Mouse (Mus musculus): ENCODE results near the gene Zfp277.

Gene Zfp277

DNA sequence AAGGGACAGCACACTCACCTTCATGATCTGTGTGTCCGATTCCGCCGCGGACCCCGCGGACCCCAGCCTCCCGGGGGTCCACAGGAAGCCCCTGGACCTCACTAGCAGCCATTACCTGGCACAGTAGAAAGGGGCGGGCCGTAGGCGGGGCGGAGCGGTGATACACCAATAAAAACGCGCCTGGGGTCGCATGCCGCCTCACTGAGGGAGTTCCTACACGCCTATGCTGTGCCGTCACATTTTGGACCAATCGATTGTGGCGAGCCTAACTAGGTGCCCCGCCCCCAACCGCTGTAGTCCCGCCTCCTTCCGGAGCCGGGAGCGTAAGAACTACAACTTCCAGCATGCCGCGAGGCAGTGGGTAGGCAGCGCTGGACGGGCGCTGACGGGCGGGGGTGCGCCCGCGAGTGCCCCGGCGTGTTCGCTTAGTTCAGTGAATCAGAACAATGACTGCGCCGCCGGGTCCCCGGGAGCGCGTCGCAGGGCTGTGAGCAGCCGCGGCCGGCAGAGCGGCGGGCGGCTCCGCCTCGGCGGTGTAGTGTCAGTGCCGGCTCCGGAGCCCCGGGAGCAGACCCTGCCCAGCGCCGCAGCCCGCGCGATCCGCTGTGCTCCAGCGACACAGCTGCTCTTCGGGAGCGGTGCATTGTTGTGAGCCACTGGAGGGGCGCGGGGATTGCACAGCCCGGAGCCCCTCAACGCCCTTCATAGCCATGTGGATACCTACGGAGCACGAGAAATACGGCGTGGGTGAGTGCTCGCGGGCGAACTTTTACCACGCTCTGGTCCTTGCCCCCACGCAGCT, at the start of gene Zfp277, which contains the start of gene Dock4:
Gene Zfp277 (minus strand): TSS at position 255 of the 802 bp plus-strand sequence.
Gene Dock4 (plus strand): TSS at position 305 of the 802 bp plus-strand sequence.
- in situ Hi-C loops (cut with MseI, MboI), result no loop called here

DNA sequence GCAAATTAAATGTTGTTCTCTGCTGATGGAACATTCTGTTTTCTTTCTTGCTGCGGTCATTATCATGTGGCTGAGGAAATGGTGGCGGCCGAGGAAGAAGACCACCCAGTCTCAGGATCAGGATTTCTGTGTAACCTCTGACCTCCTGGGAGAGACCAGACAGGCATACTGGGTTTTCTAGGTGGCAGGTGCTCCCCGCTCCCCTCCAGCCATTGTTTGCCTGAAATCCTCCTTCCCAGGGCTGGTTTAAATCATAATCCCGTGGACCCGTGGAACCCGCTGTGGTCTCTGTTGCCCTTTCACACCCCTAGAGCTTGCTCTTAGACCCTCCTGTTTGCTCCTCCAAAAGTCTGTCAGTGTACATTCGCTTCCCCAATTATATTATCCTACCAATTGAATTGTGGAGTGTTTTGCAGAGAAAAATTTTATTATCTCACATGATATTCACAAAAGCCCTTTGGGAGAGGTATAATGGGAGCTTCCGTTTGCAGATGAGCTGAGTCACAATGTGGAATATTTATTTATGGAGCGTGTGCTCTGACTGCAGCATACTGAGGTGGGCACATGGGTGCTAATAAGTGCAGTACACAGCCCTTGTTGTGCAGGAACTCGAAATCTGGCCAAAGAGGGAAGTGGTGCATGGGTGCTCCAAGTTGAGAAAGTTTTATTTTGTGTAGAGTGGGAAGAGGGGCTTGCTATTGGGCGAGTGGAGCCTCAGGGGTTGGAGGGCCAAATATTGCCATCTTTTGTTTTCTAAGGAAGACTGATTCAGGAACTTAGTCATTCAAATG, 40.5 kb upstream of the Zfp277 start:
- in situ Hi-C loops (cut with MseI, MboI), result no loop called here

DNA sequence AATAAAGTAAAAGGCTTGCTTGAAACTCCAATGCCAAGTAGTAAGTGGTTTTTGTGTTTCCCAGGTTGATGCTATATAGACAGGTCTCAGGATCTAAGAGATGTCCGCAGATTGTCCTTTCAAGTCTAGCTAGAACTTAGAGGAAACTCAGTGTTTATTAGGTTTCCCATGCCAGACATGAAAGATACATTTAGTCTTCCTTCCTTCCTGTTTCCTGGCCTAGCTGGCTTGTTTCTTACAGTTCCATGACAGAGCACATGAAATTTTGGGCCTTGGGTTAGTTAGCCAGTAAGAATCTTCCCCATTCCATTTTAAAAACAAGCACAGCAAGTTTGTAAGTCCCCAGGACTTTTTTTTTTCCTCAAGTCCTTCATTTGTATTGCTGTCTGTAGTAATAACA, 39.5 kb upstream of the Zfp277 start:
- in situ Hi-C loops (cut with MseI, MboI), result no loop called here

GRCm38 (mm10) chr12:40484224-40484623, 38.5 kb upstream of the Zfp277 start:
- in situ Hi-C loops (cut with MseI, MboI), result no loop called here

DNA sequence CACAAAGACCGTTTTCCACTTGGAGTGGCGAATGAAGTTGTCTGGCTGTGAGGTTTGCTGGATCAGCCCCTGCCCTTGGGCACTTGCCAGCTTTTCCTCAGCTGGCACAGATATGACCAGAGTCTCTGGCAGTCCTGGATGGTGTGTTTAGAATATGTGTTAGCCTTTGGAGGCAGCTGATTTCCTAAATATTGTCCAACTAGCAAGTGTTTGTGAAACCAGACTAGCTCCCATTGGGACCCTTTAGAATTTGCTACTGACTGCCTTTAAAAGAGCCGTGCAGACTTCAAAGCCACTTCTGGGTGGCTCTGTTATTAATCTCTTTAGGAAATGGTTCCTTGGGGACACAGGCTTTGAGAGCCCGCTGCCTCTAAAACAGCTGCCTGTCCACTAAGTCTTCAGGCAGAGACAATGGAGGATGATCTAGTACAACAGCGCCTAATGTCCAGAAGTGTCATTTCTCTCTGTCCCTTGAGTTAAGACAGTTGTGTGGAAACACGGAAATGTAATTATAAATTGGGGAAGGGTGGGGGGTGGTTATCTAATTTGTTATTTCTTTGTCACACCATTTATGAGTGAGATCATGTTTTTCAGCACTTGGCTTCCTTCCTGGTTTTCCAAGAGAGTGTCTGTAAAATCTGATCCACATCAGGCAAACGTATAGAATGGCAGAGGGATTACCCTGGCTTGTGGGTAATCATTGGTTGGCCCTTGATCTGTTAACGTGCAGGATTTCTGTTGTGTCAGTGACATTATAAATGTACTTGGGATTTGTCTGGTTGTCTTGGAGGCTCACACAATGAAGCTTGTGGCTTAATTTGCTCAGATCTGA, 32.1 kb upstream of the Zfp277 start:
- in situ Hi-C loops (cut with MseI, MboI), result no loop called here

DNA sequence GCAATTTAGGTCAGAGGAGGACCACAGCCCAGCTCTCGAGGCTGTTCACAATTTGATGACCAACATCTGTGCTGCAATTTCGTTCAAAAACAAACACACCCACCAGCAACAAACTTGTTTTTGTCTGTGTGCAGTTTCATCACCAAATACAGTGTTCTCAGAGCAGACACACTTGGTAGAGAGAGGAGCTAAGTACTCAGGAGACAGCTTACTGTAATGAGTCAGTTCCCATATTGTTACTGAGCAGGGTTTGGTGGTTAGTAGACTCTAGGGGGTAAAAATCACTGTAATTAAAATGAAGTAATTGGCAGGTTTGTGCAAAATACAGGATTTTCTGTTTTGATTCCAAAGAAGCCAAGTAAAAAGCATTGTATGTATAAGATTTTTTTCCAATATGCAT, 28.0 kb upstream of the Zfp277 start:
- in situ Hi-C loops (cut with MseI, MboI), result no loop called here

DNA sequence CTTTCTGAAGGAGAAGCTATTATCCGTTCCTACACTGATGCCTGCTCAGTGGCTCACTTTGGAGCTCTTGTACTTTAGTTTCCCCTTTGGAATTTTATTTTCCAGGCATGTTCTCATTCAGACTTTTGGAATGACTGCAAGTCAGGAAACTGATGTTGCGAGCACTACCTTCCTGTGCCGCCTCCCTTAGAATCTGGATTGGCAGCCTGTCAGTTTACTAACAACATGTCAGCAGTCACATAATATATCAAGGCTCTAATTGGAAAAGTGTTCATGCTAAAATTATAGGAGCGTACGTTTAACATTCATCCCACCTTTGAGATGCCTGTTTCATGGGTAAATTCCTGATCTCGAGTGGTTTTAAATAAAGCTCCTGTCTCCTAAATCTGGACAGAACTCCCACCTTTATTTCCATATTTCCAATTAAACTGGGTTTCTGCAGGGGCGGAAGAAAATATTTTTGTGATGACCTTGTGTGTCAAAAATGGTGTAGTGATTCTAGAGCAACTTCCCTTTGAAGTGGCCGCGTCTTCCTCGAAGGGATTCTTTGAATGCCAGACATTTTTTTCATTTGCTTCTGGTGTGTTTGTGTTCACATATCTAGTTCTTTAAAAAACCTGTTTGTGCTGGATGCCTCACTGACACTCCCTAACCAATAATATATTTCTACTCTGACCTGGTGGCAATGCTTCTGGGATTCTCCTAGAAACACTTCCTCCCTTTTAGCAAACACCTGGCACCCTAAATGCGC, 26.1 kb upstream of the Zfp277 start:
- in situ Hi-C loops (cut with MseI, MboI), result no loop called here

DNA sequence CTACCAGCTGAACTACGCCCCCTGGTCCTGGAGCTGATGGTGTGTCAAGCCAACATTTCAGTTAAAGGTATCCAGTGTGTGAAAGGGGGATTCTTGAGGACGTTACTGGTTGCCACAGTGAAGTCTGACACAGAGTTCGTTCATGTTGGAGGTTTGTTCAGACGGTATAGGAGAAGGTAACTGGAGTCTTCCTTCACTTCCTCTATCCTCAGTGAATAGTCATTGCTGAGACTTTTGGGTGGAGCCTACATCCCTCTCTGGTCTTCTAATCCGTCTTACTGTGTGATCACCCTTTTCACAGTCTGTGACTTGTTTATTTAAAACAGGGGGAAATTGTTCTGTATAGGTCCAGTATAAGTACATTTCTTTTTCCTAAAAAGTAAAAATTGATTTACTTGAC, 23.3 kb upstream of the Zfp277 start:
- in situ Hi-C loops (cut with MseI, MboI), result no loop called here

DNA sequence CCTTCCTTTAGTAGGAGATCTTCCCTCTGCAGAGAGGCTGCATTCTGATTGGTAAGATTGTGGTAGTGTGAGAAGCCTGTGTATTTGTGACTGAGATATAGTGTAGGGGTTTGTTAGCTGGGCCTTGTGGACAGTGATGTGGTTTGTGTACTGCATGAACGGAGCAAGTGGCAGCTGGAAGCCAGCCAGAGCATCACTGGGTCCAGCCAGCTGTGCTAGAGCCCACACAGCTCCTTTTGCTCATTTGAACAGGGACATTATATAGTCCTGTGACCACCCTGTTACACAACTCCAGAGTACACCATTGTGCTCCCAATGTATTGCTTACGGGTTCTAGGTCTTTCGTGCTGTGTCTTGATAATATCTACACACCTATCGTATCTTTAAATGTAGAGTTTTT, 22.5 kb upstream of the Zfp277 start:
- in situ Hi-C loops (cut with MseI, MboI), result no loop called here

DNA sequence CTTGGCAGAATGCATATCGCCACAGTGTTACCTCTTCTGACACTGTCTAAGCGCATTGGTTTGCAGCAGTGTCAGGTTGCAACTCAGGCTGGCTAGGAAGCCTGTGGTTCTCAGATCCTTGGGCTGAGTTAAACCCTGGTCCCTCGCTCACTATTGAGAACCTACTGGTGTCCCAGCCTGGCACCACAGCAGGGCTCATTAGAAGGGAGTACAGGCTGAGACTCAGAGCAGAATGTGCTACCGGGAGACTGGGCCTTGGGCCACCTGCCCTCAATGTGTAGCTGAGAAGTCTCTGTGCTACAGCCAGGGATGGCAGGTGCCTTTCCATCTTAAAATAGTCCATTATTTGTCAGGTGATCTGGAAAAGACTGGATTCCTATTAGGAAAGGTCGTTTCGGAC, 18.6 kb upstream of the Zfp277 start:
- in situ Hi-C loops (cut with MseI, MboI), result no loop called here

- in situ Hi-C loops (cut with MseI, MboI), result no loop called here
Observed at GRCm38 (mm10) chr12:40463828-40464227, 18.1 kb upstream of the Zfp277 start.

GRCm38 (mm10) chr12:40462693-40463235, 17.1 kb upstream of the Zfp277 start:
- in situ Hi-C loops (cut with MseI, MboI), result no loop called here

DNA sequence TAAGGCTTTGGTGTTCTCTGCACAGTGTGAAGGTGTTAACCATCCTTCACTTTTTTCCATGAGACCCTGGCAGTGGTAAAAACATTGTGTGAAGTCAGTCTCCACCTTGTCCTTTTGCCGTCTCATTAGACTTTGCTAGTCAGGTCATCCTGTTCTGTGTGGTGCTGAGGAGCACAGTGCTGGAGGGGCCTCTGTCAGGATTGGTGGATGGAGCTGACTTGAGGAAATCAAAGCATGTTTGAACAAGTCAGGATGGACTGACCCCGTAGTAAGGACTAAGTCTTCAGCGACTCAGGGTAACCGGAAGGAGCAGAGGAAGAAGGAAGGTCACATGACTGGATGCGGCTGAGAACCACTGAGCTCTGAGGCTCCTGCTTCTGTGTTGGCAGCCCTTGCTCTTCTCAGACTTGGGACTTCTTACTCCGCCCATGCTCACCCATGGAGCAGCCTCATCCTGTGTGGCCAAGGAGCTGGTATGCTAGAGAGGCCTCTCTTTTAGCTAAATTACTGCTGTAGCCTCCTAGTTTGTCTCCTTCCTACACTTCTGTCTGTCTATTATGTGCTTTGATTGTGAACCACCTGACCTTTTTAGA, 14.1 kb upstream of the Zfp277 start:
- in situ Hi-C loops (cut with MseI, MboI), result no loop called here

DNA sequence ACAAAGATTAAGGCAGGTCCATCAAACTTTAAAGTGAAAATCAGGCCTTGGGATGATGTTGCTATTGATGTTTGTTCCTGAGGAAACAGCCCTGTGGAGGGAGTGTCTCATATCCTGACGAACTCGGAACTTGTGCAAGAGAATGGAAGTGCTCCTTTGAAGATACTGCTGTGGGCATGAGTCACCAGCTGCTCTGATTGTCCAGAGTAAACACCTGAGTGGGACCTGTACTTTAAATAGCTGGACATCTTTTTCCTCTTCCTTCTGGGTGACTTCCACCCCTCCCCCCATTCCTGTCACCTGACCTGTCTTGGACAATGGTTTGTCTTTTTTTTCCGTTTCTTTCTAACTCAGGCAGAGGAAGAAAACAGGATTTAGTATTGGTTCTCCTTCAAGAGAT, 13.3 kb upstream of the Zfp277 start:
- in situ Hi-C loops (cut with MseI, MboI), result no loop called here

DNA sequence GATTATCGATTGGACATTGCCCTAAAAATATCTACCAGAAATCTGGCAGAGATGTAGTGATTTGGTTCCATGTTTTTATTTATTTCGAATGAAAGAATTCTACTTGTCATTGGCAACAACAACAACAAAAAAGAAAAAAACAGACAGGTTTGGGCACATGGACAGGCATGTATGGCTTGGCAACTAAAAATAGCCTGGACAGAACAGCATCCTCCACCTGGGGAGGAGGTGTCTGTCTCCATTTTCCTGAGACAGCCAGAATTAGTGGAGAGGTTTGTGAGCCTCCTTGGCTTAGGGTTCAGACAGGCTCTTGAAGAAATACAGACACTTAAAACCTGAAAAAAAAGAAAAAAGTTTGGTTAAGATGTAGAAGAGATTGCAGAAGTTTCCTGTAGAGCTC, 10.8 kb upstream of the Zfp277 start:
- in situ Hi-C loops (cut with MseI, MboI), result no loop called here

- in situ Hi-C loops (cut with MseI, MboI), result no loop called here
Observed at GRCm38 (mm10) chr12:40449119-40449795, 3.6 kb upstream of the Zfp277 start.

- in situ Hi-C loops (cut with MseI, MboI), result no loop called here
Observed at GRCm38 (mm10) chr12:40447561-40448355, 2.1 kb upstream of the Zfp277 start.

GRCm38 (mm10) chr12:40446450-40447381, 1.0 kb upstream of the Zfp277 start:
- in situ Hi-C loops (cut with MseI, MboI), result no loop called here

Measured in mouse trophoblast stem cell (cell line).